Mouse (Mus musculus): ENCODE measurements around the gene Arl6ip1. TPM values are rescaled to one million over a fixed set of nuclear protein-coding genes. Genes with fewer than 3 reads are reported as not detected.

Arl6ip1 gene
- polyA plus RNA-seq, 1 experiment from 2014 or later = 486 TPM

Other genes with a start within 250 kb of the Arl6ip1 start
- gene Rps15a, start 13.5 kb downstream of the Arl6ip1 start, polyA plus RNA-seq (2015; fragmentation: Nextera tagmentation; extraction: Ambion mirVana) = 372 and 428 TPM in 2 replicates
- 16.5 and 21.2 TPM in 2 replicates for gene Smg1, start 114.0 kb upstream of the Arl6ip1 start, polyA plus RNA-seq (2015; fragmentation: Nextera tagmentation; extraction: Ambion mirVana)

Measured in hindbrain, embryonic 15.5 days (tissue).